Mouse (Mus musculus): Measurements from ENCODE around the gene Tsc22d1.

The Tsc22d1 gene

GRCm38 (mm10) chr14:76442160-76442559 lies 27.4 kb downstream of the Tsc22d1 start:
- DNase-seq (ENCODE audit: low spot score) = no peak

GRCm38 (mm10) chr14:76448987-76449386 lies 34.2 kb downstream of the Tsc22d1 start:
- no peak for DNase-seq (ENCODE audit: low spot score)

- DNase-seq (ENCODE audit: low spot score) = no peak
Observed at GRCm38 (mm10) chr14:76451011-76451410, 36.2 kb downstream of the Tsc22d1 start.

GRCm38 (mm10) chr14:76452751-76453360 lies 38.1 kb downstream of the Tsc22d1 start:
- DNase-seq (ENCODE audit: low spot score) = no peak

- DNase-seq (ENCODE audit: low spot score) = no peak
Observed at GRCm38 (mm10) chr14:76454673-76455072, 39.9 kb downstream of the Tsc22d1 start.

GRCm38 (mm10) chr14:76455159-76455558 lies 40.4 kb downstream of the Tsc22d1 start:
- no peak for DNase-seq (ENCODE audit: low spot score)

DNA sequence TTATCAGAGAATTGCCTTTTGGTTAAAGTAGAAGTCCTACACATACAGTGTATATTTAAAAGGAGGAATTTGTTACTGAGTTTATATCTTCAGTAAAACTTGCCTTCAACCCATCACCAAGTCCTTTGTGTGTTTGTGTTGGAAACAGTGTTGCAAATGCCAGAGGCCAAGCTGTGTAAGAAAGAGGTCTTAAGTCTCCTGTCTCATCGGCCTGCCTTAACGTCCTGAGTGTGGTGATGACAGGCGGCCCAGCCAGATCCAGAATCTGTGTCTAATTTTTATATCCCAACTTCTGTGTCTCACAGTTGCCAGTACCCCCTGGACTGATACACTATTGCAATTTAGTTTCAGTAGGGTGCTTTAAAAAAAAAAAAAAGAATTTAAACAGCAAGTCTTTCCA lies 42.9 kb downstream of the Tsc22d1 start:
- DNase-seq (ENCODE audit: low spot score) = no peak

GRCm38 (mm10) chr14:76460181-76460580 lies 45.4 kb downstream of the Tsc22d1 start:
- DNase-seq (ENCODE audit: low spot score) = no peak

- DNase-seq (ENCODE audit: low spot score) = no peak
Observed at GRCm38 (mm10) chr14:76461182-76461775, 46.5 kb downstream of the Tsc22d1 start.

DNA sequence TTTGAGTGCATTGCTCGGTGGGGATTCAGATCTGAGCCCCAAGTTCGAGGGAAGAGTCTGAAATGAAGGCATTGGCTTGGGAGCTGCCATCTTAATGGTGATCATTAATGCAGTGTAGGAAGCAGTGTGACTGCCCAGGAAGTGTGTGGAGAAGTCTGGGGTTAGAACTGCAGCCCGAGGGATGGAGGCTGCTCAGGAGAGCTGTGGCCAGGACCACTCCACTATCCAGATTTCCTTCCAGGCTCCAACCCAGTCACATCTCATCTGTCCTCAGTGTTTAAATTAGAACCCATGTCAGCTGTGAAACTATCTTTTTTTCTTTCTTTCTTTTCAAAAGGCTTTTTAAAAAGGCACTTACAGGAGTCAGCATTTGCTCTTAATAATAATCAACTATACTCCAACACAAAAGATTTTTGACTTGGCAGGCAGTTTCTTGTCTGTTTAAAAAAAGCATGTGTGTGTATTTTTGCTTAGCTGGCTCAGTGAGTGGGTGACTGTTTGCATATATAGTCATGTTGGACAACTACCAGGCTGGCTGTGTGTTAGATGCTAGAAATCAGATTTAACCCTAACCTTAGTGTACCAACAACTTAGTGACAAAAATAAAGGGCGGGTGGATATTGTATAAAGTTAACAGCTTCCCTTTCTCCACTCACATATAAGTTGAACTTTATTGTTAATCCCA lies 48.8 kb downstream of the Tsc22d1 start:
- no peak for DNase-seq (ENCODE audit: low spot score)

DNA sequence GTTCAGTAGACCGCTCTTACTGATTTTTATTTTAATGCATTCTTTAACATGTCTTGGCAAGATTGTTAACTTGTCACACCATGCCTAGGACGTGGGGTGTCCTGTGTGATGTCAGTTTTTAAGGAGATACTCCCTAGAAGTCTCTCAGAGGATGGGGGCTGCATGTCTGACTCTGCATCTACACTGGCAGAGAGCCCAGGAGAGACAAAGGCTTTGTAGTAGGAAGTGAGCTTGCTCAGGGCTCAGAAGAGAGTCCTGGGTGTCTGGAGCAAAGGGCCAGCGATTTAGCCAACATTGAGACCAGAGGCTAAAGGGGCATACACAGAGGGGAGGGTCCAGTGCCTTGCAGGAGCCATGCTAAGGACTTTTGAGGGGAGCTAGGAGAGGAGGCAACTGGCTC lies 50.2 kb downstream of the Tsc22d1 start:
- DNase-seq (ENCODE audit: low spot score) = no peak

GRCm38 (mm10) chr14:76466641-76467323 lies 52.0 kb downstream of the Tsc22d1 start:
- peak; percentile 79 for DNase-seq (ENCODE audit: low spot score)

DNA sequence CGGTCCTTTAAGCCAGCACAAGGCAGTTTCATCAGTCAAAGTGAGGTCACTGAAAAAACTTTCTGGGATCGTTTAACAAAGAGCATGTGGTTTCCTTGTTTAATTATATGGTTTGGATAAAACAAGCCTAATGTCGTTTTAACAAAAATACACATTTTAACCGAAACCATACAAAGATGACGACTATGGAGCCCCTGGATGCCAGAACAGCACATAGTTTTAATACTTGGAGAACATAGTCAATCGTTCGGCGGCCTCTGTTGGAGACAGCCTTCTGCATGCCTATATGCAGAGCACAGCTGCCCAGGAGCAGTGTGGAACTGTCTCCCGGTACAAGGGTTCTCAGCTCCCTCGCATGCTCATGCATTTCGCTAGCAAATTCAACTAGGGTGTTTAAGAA lies 53.2 kb downstream of the Tsc22d1 start:
- DNase-seq (ENCODE audit: low spot score) = no peak

GRCm38 (mm10) chr14:76471301-76471700 lies 56.5 kb downstream of the Tsc22d1 start:
- DNase-seq (ENCODE audit: low spot score) = no peak

DNA sequence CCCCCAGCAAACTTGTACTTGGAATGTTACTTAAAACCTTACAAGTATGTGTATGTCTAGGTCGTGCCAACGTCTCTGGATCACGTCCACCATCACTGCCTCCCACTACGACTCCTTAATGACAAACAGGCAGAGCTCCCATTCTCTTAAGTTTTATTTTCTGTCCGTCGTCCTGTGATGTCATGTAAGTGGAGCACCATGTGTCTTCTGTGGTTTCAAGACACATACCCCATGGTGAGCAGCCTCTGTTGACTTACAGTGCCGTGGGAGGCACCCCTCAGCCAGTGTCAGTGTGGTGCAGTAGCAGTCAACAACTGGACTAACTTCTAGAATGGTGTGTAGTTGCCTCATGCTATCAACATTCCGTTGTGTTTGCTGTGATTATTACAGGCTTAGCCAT lies 57.7 kb downstream of the Tsc22d1 start:
- DNase-seq (ENCODE audit: low spot score) = no peak

- DNase-seq (ENCODE audit: low spot score) = peak; percentile 63
Observed at GRCm38 (mm10) chr14:76473404-76473803, 58.6 kb downstream of the Tsc22d1 start.

GRCm38 (mm10) chr14:76474165-76474564 lies 59.4 kb downstream of the Tsc22d1 start:
- no peak for DNase-seq (ENCODE audit: low spot score)

- no peak for DNase-seq (ENCODE audit: low spot score)
Observed at GRCm38 (mm10) chr14:76476770-76477169, 62.0 kb downstream of the Tsc22d1 start.

GRCm38 (mm10) chr14:76478076-76478475 lies 63.3 kb downstream of the Tsc22d1 start:
- no peak for DNase-seq (ENCODE audit: low spot score)

DNA sequence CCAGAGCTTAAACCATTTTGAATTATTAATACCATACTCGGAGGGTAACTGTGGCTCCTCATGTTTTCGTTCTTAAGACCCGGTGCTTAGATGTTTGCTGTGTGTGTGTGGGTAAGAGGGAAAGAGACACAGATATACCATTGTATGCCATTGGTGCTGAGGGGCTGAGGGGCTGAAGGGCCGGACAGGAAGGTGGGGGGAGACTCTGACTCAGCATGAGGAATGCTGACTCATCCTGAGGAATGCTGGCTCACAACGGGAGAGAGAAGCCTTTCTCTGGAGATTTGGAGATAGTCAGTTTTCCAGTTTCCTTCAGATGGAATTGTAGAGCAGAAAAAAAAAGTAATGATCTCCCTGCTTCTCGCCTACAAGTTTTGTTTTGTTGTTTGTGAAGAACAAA lies 63.9 kb downstream of the Tsc22d1 start:
- DNase-seq (ENCODE audit: low spot score) = no peak

- no peak for DNase-seq (ENCODE audit: low spot score)
Observed at GRCm38 (mm10) chr14:76479867-76480266, 65.1 kb downstream of the Tsc22d1 start.

- DNase-seq (ENCODE audit: low spot score) = no peak
Observed at GRCm38 (mm10) chr14:76480507-76480906, 65.7 kb downstream of the Tsc22d1 start.

GRCm38 (mm10) chr14:76483701-76484100 lies 68.9 kb downstream of the Tsc22d1 start:
- DNase-seq (ENCODE audit: low spot score) = no peak
